Mouse (Mus musculus) ovary, postnatal 36 days (tissue): ENCODE data around the gene 2410131K14Rik.
A peak's percentile ranks its signal among the peaks of the same experiment; 100 is the strongest.

Experiments used
- DNase-seq: peaks from one replicate; pipeline ENCODE4 v3.0.0; 2022; ENCODE audit warnings: low spot score, mixed read lengths

2410131K14Rik gene

DNA sequence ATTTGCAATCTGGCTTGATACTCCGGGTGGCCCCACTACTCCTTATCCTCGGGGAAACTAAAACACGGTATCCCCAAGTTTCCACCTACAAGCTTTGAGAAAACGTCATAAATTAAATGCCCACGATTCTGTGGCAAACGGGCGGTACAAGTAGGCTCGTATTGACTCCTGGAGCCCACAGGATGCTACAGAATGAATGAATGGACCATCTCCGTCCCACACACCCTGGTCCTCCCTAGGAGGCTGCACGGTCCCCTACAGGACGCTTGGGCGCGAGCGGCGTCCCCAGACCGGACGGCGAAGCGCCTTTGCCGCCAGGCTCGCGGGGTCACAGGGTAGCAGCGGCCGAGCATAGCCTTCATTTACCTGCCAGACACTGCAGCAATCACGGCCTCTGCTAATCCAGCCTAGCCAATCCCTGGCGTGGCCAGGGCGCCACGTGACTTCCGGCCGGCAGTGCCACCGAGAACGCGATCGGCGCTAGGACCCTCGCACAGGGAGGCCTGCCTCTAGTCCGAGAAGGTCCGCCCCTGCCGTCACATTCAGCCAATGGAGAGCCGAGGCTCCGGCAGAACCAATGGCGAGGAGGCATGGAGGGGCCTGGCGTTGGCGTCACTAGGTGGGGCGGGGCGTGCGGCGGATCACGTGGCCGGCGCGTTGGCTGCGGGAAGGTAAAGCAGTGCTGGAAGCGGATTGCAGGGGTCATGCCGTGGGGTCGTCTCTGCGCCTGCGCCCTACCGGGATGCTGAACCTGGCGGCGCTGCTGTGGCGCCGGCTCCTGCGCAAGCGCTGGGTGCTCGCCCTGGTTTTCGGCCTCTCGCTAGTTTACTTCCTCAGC is at the start of gene 2410131K14Rik, which contains the start of gene Rnft2:
TSS of gene 2410131K14Rik (plus strand) at position 622 of the 838 bp plus-strand sequence.
TSS of gene Rnft2 (minus strand) at position 511 of the 838 bp plus-strand sequence.
- peak; percentile 99 for DNase-seq

- no peak for DNase-seq
Measured at GRCm38 (mm10) chr5:118197421-118197820, 47.6 kb upstream of the 2410131K14Rik start.

GRCm38 (mm10) chr5:118199670-118200069 is 45.4 kb upstream of the 2410131K14Rik start:
- no peak for DNase-seq

- DNase-seq = no peak
Measured at GRCm38 (mm10) chr5:118204675-118205440, 40.2 kb upstream of the 2410131K14Rik start.

DNA sequence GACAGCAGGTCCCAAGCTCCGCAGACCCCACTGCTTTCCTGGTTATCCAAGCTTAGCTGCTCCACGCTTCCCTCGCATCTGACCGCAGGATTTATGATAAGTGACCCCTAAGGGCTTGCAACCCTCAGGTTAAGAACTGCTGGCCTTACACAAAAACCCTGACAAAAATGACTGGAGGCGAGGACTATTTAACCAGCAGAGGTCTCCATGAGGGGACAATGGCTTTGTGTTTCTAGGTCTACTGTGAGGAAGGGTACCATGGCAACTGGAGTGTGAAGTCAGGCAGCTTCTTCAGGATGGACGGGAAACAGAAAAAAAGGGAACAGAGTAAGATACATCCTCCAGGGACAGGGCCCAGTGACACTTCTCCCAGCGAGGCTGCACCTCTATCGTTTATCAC is 39.2 kb upstream of the 2410131K14Rik start:
- no peak for DNase-seq

- DNase-seq = no peak
Measured at GRCm38 (mm10) chr5:118214012-118214411, 31.0 kb upstream of the 2410131K14Rik start.

DNA sequence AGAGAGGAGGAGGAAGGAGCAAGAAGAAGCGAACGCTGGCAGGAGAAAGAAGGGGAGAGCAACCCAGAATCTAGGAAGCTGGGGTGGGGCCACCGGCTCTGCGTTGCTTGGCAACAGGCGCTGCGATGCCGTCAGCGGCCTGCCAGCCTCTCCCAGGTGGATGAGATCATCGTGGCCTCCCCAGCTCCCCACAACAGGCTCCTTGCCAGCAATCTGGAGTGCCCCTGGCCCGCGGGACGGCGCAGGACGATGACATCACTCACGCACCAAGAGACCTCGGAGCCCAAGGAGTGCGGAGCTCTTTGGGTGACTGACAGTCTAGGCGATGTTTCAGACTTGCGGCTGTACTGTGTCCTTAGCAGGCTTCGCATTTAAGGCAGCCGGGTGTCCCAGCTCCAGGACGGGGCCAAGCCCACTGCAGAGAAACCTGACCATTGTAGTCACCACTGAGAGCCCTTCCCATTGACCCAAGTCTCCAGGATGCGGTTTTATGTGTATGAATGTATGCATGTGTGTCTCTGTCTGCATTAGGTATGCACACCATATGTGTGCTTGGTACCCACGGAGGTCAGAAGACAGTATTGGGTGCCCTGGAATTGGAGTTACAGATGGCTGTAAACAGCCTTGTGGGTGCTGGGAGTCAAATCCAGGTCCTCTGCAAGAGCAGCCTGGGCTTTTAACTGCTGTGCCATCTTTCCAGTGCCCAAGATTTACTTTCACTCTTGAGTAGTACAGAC is 30.4 kb upstream of the 2410131K14Rik start:
- DNase-seq = peak; percentile 69

DNA sequence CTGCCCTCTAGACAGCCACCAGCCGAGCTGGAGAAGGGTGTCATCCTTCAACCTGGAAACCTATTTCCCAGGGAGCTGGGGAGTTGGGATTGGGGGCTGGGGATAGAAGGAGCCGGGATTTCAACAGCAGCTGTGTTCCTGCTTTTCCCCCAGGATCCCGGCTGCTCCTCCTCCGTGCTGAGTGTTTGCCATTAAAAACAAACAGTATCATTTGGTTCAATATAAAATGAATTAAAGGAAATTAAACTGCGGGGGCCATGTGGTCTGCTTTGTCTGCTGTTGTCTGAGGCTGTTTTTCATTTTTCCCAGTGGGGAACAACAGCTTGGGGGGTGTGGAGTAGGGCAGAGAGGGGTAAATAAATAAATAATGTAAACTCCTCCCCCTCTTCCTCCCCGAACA is 27.6 kb upstream of the 2410131K14Rik start:
- DNase-seq = no peak

DNA sequence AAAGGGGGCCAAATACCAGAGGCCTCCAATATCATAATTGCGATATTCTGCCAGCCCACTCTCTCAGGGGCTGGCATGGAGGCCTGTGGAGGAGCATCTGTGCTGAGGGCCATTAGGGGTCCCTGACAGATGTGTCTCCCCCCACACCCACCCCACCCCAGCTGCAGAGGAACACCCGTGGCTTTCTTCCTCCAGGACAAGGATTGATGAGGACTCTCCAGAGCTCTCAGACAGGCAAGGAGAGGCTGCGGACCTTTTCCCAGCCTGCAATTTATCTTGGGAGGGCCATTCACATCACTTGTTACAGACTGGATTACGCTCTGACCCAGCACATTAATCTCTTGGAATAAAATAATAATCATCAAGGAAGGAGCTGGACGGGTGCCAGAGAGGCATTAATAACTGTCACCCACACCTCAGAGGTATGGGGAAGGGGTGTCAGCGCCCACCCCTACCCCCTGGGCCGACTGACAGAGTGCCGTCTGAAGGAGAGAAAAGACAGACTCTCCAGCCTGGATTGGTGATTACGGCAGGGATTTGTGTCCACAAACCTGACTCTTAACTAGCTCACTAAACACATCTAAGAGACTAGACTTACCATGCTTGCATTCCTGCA is 21.8 kb upstream of the 2410131K14Rik start:
- no peak for DNase-seq

GRCm38 (mm10) chr5:118230071-118230611 is 14.9 kb upstream of the 2410131K14Rik start:
- no peak for DNase-seq

GRCm38 (mm10) chr5:118236891-118237290 is 8.1 kb upstream of the 2410131K14Rik start:
- DNase-seq = peak; percentile 17

DNA sequence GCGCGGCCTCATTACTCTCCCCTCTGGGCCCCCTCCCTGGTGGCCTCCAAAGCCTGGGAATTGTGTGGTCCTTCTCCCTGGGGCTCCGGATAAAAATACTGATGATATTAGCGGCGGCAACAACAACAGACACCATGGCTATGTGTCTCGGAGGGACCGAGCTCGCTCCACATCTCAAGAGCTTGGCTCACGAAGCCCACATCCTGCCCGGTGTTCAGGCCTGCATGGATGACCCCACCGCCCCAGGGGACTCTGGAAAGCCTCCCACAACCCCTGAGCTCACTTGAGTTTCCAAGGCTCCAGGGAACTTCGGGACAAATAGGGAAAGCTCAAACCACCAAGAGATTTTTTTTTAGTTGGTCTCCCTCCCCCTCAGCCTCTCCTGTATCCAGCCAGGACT is 5.4 kb upstream of the 2410131K14Rik start:
- no peak for DNase-seq

DNA sequence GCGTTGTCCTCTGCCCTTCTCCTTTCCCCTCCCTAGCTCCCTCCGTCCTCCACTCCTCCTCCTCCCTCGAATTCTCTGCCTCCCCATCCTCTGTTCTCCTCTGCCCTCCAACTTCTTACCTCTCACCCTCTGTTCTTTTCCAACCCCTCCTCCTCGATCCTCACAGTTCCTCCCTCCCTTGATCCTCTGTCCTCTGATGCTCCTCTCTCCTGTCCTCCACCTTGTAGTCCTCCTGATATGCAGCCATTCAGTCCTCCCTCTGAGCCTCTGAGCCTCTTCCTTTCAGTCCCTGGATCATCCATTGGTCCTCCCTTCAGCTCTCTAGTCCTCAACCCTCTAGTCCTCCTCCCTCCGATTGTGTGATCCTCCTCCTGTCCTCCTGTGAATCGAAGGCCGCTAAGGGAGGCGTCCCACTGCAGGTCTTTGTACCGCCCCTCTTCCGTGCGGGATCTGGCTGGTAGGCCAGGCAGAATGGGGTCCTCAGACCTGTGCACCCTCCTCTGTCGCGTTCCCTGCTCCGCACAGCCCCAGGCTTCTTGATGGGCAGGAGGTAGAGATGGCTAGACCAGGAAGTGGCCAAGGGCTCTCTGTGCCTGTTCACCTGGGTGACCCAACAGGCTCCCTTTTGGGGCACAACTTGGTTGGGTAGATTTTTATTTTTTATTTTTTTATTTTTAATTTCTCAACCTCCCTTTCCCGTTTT is 730 bp downstream of the 2410131K14Rik start:
- no peak for DNase-seq

DNA sequence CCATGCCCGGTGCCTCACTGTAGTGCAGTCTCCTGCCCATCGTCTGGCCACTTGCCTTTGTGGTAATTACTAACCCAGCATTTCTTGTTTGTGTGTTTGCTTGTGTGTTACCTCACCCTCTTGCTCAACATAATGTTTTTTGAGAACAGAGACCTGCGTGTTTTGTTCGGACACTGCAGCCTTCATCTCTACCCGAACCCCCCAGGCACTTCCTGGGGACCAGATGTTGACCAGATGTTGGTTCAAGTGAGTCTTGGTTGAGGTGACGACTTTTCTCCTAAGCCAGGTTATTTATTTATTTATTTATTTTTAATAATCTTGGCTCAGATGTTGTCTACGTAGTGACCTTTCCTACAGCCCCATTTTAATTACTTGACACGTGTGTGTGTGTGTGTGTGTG is 2.4 kb downstream of the 2410131K14Rik start:
- DNase-seq = no peak

DNA sequence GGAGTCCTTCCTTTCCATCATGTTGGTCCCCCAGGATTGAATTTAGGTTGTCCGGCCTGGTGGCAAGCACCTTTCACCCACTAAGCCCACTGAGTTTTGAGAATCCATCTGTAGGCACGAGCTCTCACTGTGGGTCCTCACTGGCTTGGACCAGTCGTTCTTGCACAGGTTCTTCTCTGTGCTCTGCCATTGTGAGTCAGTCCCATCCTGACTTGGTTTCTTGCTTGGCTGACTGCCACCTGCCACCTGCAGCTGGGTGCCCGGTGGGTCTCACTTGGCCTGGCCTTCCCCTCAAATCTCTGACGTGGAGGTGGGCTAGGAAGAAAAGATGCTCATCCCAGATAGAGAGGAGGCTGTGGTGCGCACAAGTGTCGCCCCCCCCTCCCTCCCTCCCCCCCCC is 6.0 kb downstream of the 2410131K14Rik start:
- no peak for DNase-seq

GRCm38 (mm10) chr5:118253551-118253950 is 8.5 kb downstream of the 2410131K14Rik start:
- no peak for DNase-seq

DNA sequence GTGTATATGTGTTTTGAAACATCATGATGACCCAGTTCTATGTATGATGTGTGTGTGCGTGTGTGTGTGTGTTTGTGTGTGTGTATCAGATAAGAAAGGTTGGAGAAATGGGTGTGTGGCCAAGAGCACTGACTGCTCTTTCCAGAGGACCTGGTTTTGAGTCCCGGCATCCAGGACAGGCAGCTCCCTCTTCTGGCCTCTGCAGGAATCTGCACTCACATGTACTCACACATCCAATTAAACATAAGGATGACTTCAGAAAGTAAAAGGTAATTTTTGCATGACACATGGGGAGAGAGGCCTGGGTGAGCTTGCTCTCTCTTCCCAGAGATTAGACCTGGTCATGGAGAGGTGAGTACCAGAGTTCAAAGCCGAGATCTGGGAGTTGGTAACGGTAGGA is 12.0 kb downstream of the 2410131K14Rik start:
- DNase-seq = no peak

DNA sequence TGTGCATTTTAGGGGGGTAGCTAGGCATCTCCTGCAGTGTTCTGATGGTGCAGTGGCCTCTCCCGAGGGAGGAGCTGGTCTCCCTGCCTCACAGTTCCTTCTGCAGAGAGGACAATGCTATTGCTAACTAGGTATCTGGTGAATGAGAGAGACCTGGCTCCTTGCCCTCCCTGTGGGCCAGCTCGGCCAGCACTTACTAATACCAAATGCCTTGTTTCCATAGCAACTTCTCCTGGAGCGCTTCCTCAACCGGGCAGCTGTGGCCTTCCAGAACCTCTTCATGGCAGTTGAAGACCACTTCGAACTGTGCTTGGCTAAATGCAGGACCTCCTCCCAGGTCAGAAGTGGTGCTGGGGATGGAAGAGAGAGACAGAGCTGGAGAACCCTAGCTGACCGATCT is 14.1 kb downstream of the 2410131K14Rik start:
- DNase-seq = no peak

- DNase-seq = no peak
Measured at GRCm38 (mm10) chr5:118259636-118260035, 14.6 kb downstream of the 2410131K14Rik start.

GRCm38 (mm10) chr5:118260055-118260454 is 15.0 kb downstream of the 2410131K14Rik start:
- DNase-seq = no peak

- no peak for DNase-seq
Measured at GRCm38 (mm10) chr5:118260642-118261041, 15.6 kb downstream of the 2410131K14Rik start.
